Mouse (Mus musculus): ENCODE results near the gene Pi4ka. TPM values are rescaled to one million over a fixed set of nuclear protein-coding genes. Genes with fewer than 3 reads are reported as not detected.

Pi4ka gene
- polyA plus RNA-seq, 1 experiment from 2014 or later, result 33.6 TPM

GRCm38 (mm10) chr16:17382306-17382705 is 23.8 kb downstream of the Pi4ka start:
- 76% methylated on average over 4 of the region's 4 CpGs for WGBS
- Histone ChIP-seq H3K9me3 (no peaks in the 10 kb centered on the region), H3K27me3 (ENCODE audit: insufficient read depth, poor library complexity, severe bottlenecking) (no peaks in the 10 kb centered on the region), H3K36me3 (peaks cover 19% of the 10 kb centered on the region; the same call in 1 of the 2 replicates), H3K27ac (no peak overlapping the region), H3K4me3 (no peak overlapping the region), H3K4me1 (no peaks in the 10 kb centered on the region)
- no peak for DNase-seq (ENCODE audit: low spot score)

- DNase-seq (ENCODE audit: low spot score), result no peak
- no peak overlapping the region for H3K27ac ChIP-seq
- H3K36me3 ChIP-seq, result peaks cover 53% of the 10 kb centered on the region
- no peaks in the 10 kb centered on the region for H3K4me1 ChIP-seq
- no peaks in the 10 kb centered on the region for H3K9me3 ChIP-seq
- no peak overlapping the region for H3K4me3 ChIP-seq
- no peaks in the 10 kb centered on the region for H3K27me3 ChIP-seq (ENCODE audit: insufficient read depth, poor library complexity, severe bottlenecking)
- 89% methylated on average over 4 of the region's 4 CpGs for WGBS
These were observed 47.3 kb downstream of the Pi4ka start for GRCm38 (mm10) chr16:17358787-17359186.

GRCm38 (mm10) chr16:17356031-17356430 is 50.1 kb downstream of the Pi4ka start:
- WGBS, result 84% methylated on average over 6 of the region's 6 CpGs
- DNase-seq (ENCODE audit: low spot score), result no peak
- peaks cover 65% of the 10 kb centered on the region for H3K36me3 ChIP-seq

GRCm38 (mm10) chr16:17346766-17347165 is 59.3 kb downstream of the Pi4ka start:
- WGBS, result 90% methylated on average over 1 of the region's 1 CpGs
- no peaks in the 10 kb centered on the region for H3K9me3 ChIP-seq
- DNase-seq (ENCODE audit: low spot score), result no peak
- no peak overlapping the region for H3K4me3 ChIP-seq
- no peak overlapping the region for H3K27ac ChIP-seq
- peaks cover 49% of the 10 kb centered on the region for H3K36me3 ChIP-seq
- H3K27me3 ChIP-seq (ENCODE audit: insufficient read depth, poor library complexity, severe bottlenecking), result no peaks in the 10 kb centered on the region
- no peaks in the 10 kb centered on the region for H3K4me1 ChIP-seq

More at GRCm38 (mm10) chr16:17356031-17356430, 50.1 kb downstream of the Pi4ka start:
- Histone ChIP-seq H3K4me1 (no peaks in the 10 kb centered on the region), H3K27ac (no peak overlapping the region), H3K4me3 (no peak overlapping the region), H3K27me3 (ENCODE audit: insufficient read depth, poor library complexity, severe bottlenecking) (no peaks in the 10 kb centered on the region), H3K9me3 (no peaks in the 10 kb centered on the region)

- no peak overlapping the region for H3K27ac ChIP-seq
- 87% methylated on average over 2 of the region's 2 CpGs for WGBS
- H3K36me3 ChIP-seq, result peaks cover 39% of the 10 kb centered on the region
- no peaks in the 10 kb centered on the region for H3K27me3 ChIP-seq (ENCODE audit: insufficient read depth, poor library complexity, severe bottlenecking)
- H3K4me3 ChIP-seq, result no peak overlapping the region
- H3K4me1 ChIP-seq, result 0 out of 2 replicates have a peak, but pooled peaks cover 3% of the 10 kb centered on the region
- DNase-seq (ENCODE audit: low spot score), result no peak
- H3K9me3 ChIP-seq, result no peaks in the 10 kb centered on the region
These were observed 60.3 kb downstream of the Pi4ka start for GRCm38 (mm10) chr16:17345813-17346155.

- no peak for DNase-seq (ENCODE audit: low spot score)
- Histone ChIP-seq H3K9me3 (no peaks in the 10 kb centered on the region), H3K4me1 (0 out of 2 replicates have a peak, but pooled peaks cover 3% of the 10 kb centered on the region), H3K4me3 (no peak overlapping the region), H3K27me3 (ENCODE audit: insufficient read depth, poor library complexity, severe bottlenecking) (no peaks in the 10 kb centered on the region), H3K36me3 (peaks cover 34% of the 10 kb centered on the region), H3K27ac (no peak overlapping the region)
- WGBS, result 67% methylated on average over 8 of the region's 8 CpGs
These were observed 60.8 kb downstream of the Pi4ka start for GRCm38 (mm10) chr16:17345141-17345812.

GRCm38 (mm10) chr16:17341847-17342246 is 64.3 kb downstream of the Pi4ka start:
- peaks cover 15% of the 10 kb centered on the region for H3K36me3 ChIP-seq
- H3K4me3 ChIP-seq, result no peak overlapping the region
- H3K27me3 ChIP-seq (ENCODE audit: insufficient read depth, poor library complexity, severe bottlenecking), result no peaks in the 10 kb centered on the region
- H3K27ac ChIP-seq, result no peak overlapping the region
- H3K9me3 ChIP-seq, result no peaks in the 10 kb centered on the region
- DNase-seq (ENCODE audit: low spot score), result no peak
- 84% methylated on average over 4 of the region's 4 CpGs for WGBS
- 0 out of 2 replicates have a peak, but pooled peaks cover 3% of the 10 kb centered on the region for H3K4me1 ChIP-seq

GRCm38 (mm10) chr16:17340705-17341104 is 65.4 kb downstream of the Pi4ka start:
- 81% methylated on average over 2 of the region's 2 CpGs for WGBS
- peaks cover 19% of the 10 kb centered on the region for H3K36me3 ChIP-seq

GRCm38 (mm10) chr16:17339701-17340100 is 66.4 kb downstream of the Pi4ka start:
- H3K4me1 ChIP-seq, result 0 out of 2 replicates have a peak, but pooled peaks cover 3% of the 10 kb centered on the region
- H3K9me3 ChIP-seq, result no peaks in the 10 kb centered on the region
- no peak overlapping the region for H3K4me3 ChIP-seq
- no peak for DNase-seq (ENCODE audit: low spot score)
- H3K36me3 ChIP-seq, result peaks cover 19% of the 10 kb centered on the region
- 85% methylated on average over 7 of the region's 7 CpGs for WGBS
- no peak overlapping the region for H3K27ac ChIP-seq
- no peaks in the 10 kb centered on the region for H3K27me3 ChIP-seq (ENCODE audit: insufficient read depth, poor library complexity, severe bottlenecking)

More at GRCm38 (mm10) chr16:17340705-17341104, 65.4 kb downstream of the Pi4ka start:
- Histone ChIP-seq H3K27me3 (ENCODE audit: insufficient read depth, poor library complexity, severe bottlenecking) (no peaks in the 10 kb centered on the region), H3K27ac (no peak overlapping the region), H3K9me3 (no peaks in the 10 kb centered on the region), H3K4me1 (0 out of 2 replicates have a peak, but pooled peaks cover 3% of the 10 kb centered on the region), H3K4me3 (no peak overlapping the region)
- DNase-seq (ENCODE audit: low spot score), result no peak

GRCm38 (mm10) chr16:17336089-17336488 is 70.0 kb downstream of the Pi4ka start:
- DNase-seq (ENCODE audit: low spot score), result no peak
- Histone ChIP-seq H3K27ac (no peak overlapping the region), H3K4me3 (no peak overlapping the region), H3K4me1 (no peaks in the 10 kb centered on the region), H3K9me3 (no peaks in the 10 kb centered on the region), H3K27me3 (ENCODE audit: insufficient read depth, poor library complexity, severe bottlenecking) (no peaks in the 10 kb centered on the region), H3K36me3 (peaks cover 9% of the 10 kb centered on the region; the same call in 1 of the 2 replicates)
- WGBS, result 64% methylated on average over 1 of the region's 1 CpGs

GRCm38 (mm10) chr16:17334574-17334973 is 71.5 kb downstream of the Pi4ka start:
- Histone ChIP-seq H3K4me1 (no peaks in the 10 kb centered on the region; the same call in 1 of the 2 replicates), H3K4me3 (no peak overlapping the region), H3K27ac (no peak overlapping the region), H3K27me3 (ENCODE audit: insufficient read depth, poor library complexity, severe bottlenecking) (no peaks in the 10 kb centered on the region), H3K9me3 (no peaks in the 10 kb centered on the region), H3K36me3 (peaks cover 9% of the 10 kb centered on the region; the same call in 1 of the 2 replicates)
- no peak for DNase-seq (ENCODE audit: low spot score)

- Histone ChIP-seq H3K27ac (no peak overlapping the region), H3K4me3 (no peak overlapping the region), H3K4me1 (no peaks in the 10 kb centered on the region; the same call in 1 of the 2 replicates), H3K36me3 (peaks cover 9% of the 10 kb centered on the region; the same call in 1 of the 2 replicates), H3K9me3 (no peaks in the 10 kb centered on the region), H3K27me3 (ENCODE audit: insufficient read depth, poor library complexity, severe bottlenecking) (no peaks in the 10 kb centered on the region)
- DNase-seq (ENCODE audit: low spot score), result no peak
- WGBS, result 88% methylated on average over 5 of the region's 5 CpGs
These were observed 74.3 kb downstream of the Pi4ka start for GRCm38 (mm10) chr16:17331855-17332254.

GRCm38 (mm10) chr16:17331116-17331515 is 75.0 kb downstream of the Pi4ka start, which contains the start of gene Serpind1:
TSS of gene Serpind1 (plus strand) at chr16:17331371.
- H3K36me3 ChIP-seq, result peaks cover 4% of the 10 kb centered on the region; the same call in 1 of the 2 replicates
- H3K27me3 ChIP-seq (ENCODE audit: insufficient read depth, poor library complexity, severe bottlenecking), result no peaks in the 10 kb centered on the region
- H3K27ac ChIP-seq, result no peak within 1 kb of the TSS
- H3K4me3 ChIP-seq, result no peak within 1 kb of the TSS
- DNase-seq (ENCODE audit: low spot score), result no peak
- H3K4me1 ChIP-seq, result no peaks in the 10 kb centered on the region; the same call in 1 of the 2 replicates
- 52% methylated on average over 2 of the region's 2 CpGs for WGBS
- no peaks in the 10 kb centered on the region for H3K9me3 ChIP-seq

All from heart, embryonic 10.5 days (tissue).